Mouse (Mus musculus) right cerebral cortex, postnatal 4 days (tissue): Measurements from ENCODE around the gene Mrpl52.

ENCODE experiments used
- DNase-seq: peaks from one replicate; pipeline ENCODE4 v3.0.0-alpha.2; 2022

Gene Mrpl52

DNA sequence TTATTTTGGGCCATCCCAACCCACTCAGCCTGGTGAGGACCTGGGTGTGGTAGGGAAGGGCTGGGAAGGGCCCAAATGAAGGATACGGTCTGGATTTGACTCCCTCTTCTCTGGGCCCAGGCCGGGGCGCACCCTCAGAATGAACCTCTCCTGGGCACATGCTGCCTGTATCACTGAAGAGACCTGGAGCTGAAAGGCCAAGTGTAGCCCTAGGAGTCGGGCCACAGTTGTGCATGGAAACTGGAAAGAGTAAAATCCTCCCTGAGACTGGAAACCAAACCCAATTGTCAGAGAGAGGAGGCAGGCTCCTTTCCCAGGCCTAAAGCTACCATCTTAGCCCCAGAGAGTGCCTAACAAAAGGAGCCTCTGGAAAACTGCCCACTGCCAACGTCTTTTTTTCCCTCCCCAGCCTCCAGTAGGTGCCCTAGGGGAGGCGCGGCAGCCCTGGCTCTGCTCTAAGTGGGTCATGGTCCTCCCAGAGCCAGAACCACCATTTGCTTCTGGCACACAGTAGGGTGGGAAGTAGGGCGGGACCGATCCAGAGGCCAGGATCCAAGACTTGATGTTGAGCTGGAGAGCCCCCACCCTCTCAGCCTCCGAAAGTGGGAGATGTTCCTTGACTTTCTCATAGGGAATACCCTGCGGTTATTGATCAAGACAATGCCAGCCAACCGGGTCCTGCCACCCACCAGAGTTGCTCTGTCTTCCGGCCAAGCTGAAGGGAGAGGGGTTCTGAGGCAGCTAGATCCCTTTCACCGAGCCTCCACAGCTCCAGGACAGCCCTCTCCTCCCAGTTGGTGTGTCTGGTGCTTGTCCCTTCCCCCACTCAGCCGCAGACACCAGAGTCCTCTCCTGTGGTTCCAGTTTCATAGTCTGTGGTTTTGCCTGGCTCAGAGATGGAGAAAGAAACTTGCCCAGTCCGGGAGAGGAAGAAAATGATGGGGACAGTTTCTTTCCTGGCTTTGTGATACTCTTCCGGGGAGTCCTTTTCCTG, 6.4 kb downstream of the Mrpl52 start:
- peak; percentile 43 for DNase-seq

DNA sequence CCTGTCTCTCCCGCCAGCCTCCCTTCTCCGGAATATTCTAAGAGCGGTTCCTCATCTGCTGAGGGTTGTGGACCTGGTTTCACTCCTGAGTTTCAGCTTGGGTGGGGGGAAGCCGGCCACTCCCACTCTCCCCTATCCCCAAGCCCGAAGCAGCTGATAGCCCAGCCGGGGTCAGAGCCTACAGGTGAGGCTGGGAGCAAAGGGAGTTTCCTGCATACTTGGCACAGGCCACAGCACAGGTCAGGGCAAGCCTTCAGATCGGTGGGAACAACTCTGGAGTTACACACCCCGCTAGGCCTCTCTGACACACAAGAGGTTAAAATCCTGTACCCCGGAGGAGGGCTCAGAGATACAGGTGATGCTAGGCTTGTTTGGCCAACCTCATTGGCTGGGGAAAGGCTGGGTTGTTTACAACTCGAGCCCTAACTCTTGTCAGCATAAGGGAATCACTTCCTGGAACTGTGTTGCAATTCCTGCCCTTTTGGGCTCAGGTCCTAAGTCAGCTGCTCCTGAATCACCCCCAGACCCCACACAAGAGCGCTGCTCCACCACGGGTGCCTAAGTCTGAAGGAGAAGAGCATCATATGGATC, 7.3 kb downstream of the Mrpl52 start:
- no peak for DNase-seq

DNA sequence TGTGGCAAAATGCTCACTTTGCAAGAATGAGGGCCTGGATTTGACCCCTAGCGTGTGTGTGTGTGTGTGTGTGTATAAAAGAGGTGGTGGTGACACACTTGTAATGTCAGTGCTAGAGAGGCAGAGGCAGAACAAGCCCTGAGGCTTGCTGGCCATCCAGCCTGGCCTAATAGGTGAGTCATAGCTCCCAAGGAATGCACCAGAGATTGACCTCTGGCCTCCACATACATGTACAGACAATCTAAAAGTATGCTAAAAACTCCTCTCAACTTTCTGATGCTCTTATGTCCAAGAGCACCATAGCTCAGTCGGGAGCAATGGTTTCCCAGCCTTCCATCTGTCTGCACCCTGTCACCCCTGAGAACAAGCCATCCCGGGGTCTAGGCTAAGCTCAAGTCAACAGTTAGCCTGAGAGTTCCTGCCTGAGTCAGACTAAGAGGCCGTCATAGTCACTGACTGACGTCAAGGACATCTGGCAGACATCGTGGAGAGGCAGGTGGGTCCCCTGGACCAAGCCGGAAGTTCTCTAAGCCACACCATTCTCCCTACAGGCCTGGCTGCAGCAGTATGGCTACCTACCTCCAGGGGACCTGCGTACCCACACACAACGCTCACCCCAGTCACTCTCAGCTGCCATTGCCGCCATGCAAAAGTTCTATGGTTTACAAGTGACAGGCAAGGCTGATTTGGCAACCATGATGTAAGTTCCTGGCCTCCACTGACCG, 8.6 kb downstream of the Mrpl52 start:
- no peak for DNase-seq

DNA sequence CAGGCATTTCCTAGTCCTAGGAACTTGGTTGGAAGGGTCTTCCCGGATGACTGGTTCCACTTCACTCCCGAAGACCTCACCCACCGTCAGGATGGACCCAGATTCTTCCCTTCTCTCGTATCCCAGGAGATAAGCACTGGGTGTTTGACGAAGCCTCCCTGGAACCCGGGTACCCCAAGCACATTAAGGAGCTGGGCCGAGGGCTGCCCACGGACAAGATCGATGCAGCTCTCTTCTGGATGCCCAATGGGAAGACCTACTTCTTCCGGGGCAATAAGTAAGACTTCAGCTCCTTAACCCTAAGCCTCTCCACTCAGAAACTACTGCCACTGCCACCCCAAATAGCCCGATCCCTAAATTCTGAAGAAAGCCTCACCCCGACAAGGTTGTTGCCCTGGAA, 12.4 kb downstream of the Mrpl52 start:
- DNase-seq, result no peak

DNA sequence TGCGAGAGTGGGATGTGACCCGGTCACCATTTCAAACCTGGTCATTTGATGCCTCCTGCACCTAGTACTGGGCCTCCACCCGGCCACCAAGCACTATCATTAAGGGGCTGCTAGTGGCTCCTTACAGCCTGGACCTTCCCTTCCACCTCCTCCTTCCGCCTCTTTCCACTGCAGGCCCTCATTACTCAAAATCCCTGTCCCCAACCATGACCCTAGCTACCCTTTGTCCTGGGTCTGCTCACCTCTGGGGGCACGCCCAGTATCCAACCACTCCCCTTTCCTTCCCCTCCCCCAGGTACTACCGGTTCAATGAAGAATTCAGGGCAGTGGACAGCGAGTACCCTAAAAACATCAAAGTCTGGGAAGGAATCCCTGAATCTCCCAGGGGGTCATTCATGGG, 12.9 kb downstream of the Mrpl52 start:
- no peak for DNase-seq

DNA sequence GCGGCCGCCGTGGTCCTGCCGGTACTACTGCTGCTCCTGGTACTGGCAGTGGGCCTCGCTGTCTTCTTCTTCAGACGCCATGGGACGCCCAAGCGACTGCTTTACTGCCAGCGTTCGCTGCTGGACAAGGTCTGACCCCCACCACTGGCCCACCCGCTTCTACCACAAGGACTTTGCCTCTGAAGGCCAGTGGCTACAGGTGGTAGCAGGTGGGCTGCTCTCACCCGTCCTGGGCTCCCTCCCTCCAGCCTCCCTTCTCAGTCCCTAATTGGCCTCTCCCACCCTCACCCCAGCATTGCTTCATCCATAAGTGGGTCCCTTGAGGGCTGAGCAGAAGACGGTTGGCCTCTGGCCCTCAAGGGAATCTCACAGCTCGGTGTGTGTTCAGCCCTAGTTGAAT, 13.8 kb downstream of the Mrpl52 start:
- no peak for DNase-seq

DNA sequence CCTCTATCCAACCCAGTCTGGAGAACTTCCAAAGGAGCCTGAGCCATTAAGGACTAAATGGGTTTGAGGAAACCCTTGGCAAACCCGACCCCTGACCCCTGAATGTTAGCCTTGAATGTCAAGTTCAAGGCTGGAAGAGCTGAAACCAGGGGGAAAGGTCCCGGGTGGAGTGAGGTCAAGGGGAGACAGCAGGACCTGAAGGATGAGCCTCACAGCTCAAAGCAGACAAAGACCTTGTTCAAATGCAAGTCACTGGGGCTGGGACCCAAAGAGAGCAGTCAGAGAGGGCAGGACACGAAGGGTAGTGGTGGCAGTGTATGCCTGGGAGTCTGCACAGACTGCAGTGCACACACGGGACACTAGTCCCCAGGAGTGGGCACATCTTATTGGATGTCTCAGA, 14.7 kb downstream of the Mrpl52 start:
- no peak for DNase-seq

DNA sequence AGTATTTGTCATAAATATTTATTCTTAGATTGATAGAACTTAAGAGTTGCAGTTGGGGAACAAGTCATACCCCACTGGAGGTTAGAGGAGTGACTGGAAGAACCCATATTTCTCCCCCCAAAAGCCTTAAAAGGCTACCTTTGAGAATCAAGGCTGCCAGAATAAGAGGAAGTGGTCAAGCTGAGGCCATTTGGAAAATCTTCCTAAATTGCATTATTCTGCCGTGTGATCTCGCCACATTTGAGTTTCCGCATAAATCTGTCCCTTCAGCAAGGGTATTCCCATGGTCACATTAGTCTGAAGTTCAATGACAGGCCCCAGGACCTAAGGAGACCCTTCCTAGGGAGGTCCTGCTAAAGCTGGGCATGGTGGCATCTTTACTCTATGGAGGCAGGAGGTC, 15.8 kb downstream of the Mrpl52 start:
- DNase-seq, result no peak

DNA sequence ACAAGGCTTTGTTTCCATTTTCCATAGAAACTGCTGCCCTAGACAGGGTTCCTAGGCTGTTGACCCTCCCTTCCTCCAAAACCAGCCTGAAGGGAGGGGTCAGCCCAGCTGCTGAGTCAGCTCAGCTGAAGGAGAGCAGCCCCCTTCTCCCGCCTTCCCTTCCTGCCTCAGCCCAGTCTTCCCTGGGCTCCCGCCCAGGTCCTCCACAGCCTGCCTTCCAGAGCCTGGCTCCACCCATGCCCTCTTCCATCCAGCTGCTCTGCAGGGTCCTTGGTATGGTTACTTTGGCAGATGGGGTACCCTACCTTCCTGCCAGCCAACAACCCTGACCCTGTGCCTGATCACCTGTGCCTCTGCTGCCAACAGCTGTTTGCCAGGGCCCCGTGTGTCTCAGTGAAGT, 16.5 kb downstream of the Mrpl52 start:
- DNase-seq, result no peak

DNA sequence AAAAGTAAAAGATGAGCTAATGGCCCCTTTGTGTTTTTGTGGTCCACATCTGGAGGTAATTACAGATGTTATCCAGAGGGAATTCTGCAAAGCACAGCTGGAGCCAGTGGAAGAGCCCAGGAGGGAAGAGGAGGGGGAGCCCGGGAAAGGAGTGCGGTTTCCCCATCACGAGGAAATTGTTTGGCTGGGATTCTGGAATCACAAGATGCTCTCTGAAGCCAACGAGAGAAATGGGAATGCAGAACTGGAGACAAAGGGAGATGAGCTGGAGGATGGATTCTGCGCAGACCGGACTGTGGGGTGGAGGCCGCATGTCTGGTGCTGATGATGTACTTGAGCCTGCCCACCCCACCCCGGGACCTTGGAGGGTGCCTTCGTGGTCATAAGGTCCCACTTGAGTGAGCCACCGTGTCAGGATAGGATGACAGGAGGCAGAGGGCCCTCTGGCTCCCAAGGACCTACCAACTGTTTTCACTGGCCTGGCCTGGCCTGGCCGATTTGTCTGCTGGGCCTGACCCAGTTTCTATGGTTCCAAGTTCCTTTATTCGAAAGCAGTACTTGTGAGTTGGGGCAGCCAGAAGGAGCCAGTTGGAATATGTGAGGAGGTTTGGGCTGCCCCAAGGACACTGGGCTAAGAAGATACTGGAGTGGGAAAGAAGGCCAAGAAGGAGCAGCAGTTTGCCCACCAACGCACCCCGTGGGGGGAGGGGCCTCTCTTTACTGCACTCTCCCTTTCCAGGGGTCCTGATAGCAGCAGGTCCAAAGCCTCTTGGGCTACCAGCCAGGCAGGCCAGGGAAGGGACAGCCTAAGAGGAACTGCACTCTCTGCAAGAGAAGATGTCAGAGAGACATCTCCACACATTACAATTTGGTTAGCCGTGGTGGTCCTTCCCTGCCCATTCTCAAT, 17.3 kb downstream of the Mrpl52 start:
- no peak for DNase-seq

DNA sequence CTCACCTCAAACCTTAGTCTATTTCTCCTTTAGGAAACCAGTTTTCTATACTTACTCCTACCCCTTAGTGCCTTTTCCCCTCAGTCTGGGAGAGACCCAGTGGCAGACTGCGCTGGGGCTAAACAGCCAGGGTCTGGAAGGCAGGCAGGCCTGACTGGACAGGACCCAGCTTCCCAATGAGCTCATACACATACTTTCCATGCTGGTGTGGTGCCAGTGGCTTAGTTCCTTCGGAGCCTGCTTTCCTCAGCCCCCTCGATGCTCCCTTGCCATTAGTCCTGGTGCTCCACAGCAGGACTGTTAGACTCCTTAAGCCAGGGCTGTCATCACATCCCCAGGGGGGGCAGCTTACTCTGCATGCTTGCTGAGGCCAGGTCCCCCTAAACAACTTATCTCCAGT, 18.8 kb downstream of the Mrpl52 start:
- peak; percentile 34 for DNase-seq

DNA sequence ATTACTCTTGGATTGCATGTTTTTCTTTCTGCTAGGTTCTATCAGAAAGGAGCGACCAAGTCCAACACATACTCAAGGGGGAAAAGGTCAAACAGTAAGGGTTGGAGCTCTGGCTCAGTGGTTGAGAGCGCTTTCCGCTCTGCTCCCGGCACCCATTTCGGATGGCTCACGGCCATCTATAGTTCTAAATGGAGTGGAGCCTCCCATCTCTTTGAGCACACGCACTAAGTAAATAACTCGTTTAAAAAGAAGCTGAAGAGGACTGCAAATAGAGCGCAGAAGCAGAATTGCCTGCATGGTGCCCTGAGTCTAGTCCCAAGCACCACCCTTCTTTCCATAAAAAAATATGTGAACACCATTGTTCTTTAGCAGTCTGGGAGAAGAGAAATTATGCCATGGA, 26.9 kb downstream of the Mrpl52 start:
- DNase-seq, result no peak

DNA sequence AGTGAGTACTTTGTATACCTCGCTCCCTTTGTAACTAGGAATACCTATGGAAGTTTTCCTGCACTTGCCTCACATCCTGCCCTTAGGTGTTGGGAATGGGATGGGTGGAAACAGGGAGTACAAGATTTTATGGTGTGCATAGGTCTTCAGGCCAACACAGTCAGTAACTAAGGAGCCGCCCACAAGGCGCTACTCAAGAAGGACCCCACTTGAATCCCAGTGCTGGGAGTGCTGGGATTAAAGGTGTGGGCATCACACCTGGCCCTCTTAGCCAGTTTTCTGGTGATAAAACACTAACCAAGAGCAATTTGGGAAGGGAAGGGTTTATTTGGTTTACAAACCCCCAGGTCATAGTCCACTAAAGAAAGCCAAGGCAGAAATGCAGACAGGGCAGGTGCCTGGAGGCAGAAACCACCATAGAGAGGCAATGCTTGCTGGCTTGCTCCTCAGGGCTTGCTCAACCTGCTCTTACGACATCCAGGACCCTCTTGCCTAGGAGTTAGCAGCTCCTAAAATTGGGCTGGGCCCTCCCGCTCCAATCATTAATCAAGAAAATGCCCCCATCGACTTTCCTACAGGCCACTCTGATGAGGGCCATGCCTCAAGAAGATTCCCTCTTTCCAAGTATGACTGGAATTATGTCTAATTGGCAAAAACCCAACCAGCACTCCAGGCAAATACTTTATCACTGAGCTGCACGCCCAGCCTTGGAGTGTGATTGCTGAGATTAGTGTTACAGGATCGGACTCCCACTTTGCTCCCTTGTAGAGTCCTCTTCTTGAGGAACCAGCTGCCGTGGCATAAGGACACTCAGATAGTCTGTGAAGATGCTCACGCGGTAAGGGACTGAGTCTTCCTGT, 28.2 kb downstream of the Mrpl52 start:
- DNase-seq, result no peak

DNA sequence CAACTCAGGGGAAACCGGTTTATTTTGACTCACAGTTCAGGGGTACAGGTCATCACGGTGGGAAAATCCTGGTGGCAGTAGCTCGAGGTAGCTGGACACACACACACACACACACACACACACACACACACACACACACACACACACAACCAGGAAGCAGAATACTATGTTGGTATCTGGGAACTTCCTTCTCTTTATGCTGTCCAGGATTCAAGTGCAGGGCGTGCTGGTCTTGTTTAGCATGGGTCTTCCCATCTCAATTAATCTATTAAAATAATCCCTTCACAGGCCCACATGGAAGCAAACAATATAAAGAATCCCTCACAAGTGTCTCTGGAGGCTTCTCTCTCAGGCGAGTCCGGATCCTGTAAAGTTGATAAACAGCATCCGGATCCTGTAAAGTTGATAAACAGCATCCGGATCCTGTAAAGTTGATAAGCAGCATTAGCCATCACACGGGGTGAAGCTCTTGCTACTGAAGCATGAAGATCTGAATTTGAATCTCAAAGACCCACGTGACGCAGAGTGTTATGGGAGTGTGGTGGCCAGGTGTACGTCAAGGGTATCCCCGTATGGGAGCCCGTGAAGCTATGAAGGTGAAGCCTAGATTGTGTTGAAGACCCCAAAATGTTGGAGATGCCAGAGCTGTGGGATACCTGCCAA, 31.3 kb downstream of the Mrpl52 start:
- no peak for DNase-seq

DNA sequence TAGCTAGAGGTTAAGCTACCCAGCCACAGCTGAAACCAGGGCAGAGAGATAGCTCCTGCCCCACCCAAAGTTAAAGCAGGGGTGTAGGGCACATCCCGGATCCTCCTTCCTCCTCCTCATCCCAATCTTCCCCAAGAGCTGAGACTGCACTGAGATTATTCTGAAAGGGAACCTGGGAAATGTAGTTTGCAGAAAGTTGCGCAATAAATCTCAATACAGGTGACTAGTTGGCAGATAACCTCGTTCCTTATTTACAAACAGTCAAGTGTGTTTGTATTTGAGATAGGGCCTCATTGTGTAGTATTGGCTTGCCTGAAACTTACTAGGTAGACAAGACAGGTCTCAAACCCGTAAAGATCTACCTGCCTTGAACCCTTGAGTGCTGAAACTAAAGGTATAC, 35.4 kb downstream of the Mrpl52 start:
- no peak for DNase-seq

DNA sequence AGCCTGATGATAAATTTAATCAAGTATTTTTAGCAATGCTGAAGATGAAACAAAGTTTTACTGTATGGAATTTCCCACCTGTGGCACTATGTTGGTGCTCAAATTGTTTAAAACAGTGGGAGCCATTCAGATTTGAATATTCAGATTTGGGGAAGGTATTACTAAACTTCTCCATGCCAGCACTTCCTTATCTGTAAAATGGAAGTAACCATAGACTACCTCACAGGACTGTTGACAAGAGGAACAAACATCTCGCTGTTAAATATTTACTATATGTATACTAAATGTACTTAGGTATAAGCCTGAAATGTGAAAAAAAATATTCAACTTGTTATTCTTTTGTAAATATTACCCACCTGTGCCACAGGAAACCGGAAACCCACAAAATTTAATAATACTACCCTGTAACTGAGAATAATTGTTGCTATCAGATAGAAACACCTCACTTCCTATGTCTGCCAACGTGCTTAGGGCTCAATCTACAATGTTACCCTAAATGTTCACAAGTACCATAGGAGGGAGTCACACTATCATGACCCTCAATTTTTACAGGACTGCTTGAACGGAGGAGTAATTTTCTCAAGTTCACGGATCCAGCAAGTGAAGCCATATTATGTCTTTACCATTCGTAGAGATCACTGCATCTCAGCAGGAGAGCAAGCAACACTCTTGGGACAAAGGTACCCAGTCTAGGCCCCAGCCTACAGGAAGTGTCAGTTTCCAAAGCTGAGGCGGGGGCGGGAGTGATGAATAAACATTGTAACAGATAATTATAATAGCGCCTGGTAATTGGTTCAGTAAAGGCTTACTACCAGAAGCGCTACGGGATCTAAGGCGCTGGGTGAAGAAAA, 36.6 kb downstream of the Mrpl52 start:
- DNase-seq, result no peak

DNA sequence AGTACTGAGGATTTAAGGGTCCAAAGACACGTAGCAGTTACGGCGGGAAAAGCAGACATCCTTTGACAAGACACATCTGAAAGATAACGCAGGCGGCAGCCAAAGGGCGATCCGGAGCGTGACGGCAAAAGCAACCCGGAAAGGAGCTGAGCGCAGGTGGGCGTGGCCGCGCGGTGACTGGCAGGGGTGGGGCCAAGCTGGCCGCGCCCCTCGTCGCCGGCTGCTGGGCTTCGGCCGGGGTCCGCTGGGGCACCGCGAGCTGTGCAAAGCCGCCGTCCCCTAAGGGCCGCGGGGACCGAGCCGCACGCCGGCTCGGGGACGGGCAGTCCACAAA, 37.2 kb downstream of the Mrpl52 start, which contains the start of gene Lrp10:
Lrp10 (plus strand) TSS at position 179 of the 334 bp plus-strand sequence.
- peak; percentile 80 for DNase-seq

DNA sequence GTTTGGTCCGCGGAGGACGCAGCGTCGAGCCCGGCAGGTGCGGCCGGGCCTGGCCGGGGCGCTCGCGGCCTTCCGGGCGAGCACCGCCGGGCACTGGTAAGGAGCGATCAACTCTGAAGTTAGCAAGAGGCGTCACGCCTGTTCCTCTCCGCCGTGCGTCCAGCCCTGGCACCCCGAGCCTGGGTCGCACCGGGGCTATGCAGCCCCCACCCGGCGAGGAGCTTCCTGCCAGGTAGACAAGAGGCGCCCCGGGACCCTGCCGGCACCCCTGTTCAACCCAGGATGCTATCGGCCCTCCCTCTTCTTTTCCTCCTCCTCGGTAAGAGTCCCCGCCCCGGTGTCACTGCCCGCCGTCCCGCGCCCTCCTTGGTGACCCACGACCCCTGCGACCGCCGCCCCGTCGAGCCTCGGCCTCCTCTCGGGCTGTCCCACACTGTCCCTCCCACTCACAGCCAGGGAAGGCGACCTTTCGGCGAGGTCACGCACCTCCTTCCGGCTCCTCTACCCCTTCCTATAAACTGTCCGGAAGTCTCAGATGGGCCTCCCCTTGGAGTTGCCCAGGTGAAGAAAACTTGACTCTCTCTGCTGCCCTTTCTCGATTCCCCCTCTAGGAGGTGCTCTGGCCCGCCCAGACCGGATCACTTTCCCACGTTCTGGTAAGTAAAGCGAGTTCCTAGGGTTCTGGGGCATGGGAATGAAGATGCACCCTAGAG, 37.7 kb downstream of the Mrpl52 start:
- peak; percentile 34 for DNase-seq

DNA sequence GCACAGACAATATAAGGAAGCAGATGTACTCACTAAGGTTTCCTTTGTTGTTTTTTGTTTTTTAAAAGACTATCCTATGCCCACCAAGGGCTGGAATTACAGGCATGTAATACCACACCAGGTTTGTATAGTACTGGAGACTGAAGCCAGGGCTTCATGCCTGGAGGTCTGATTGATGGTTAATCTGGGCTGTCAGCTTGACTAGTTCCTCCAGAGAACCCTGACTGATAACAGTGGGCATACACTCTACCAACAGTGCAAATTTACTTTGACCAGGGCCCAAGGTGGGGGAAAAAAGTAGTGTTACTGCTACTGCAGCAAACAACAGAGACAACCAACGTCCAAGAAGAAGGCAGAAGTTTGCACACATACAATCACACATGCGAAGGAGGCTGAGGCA, 44.8 kb downstream of the Mrpl52 start:
- DNase-seq, result no peak
